Mouse (Mus musculus): ENCODE measurements around the gene Gm5157. TPM values are rescaled to one million over a fixed set of nuclear protein-coding genes. Genes with fewer than 3 reads are reported as not detected.
"Not testable (repeated sequence)": the region's sequence is repeated elsewhere in the genome, so short reads cannot be mapped to it uniquely, and the experiment has no call there.

The Gm5157 gene
- not detected in 2 replicates for polyA plus RNA-seq (2015; fragmentation: Nextera tagmentation; extraction: Ambion mirVana)

- 42% methylated on average over 1 of the region's 2 CpGs for WGBS
- not testable (repeated sequence) for H3K36me3 ChIP-seq; H3K4me2 ChIP-seq; H3K27me3 ChIP-seq; ATAC-seq (replicated peaks; ENCODE audit: insufficient number of reproducible peaks, insufficient read depth, low FRiP score, low read depth); H3K27ac ChIP-seq; H3K4me3 ChIP-seq; H3K9me3 ChIP-seq (replicated peaks); H3K4me1 ChIP-seq (replicated peaks); H3K9ac ChIP-seq
Measured at GRCm38 (mm10) chr7:21190323-21190722, at the start of gene Gm5157. Gene Gm5157, minus strand, starts transcription at chr7:21190423.

DNA sequence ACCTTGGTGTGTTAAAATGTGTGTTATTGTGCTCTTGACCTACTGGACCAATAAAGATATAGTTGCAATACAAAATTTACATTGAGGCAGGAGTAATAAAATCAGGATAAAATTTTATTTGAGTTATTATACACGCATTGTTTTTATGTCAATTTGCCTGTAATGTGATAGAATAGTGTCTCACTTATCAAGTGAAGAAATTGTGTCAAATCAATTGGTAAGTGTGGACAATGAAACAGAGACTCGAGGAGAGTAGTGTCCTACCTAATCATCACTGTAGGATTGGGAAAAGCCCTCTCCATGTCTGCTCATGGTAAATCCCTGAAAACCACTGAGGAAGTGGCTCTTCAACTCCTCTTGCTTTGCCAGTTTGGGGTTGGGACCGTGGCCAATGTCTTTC lies 28.3 kb downstream of the Gm5157 start, which contains the start of gene Vmn1r123:
TSS of gene Vmn1r123 (plus strand) at position 301 of the 400 bp plus-strand sequence.
- H3K4me2 ChIP-seq; H3K9ac ChIP-seq; H3K27ac ChIP-seq; ATAC-seq (replicated peaks; ENCODE audit: insufficient number of reproducible peaks, insufficient read depth, low FRiP score, low read depth); H3K4me1 ChIP-seq (replicated peaks); H3K9me3 ChIP-seq (replicated peaks); H3K36me3 ChIP-seq; H3K4me3 ChIP-seq; H3K27me3 ChIP-seq: not testable (repeated sequence)
- WGBS: 9% methylated on average over 1 of the region's 3 CpGs

Other genes with a start within 250 kb of the Gm5157 start
- not detected in 2 replicates for gene Vmn1r119, start 178.0 kb downstream of the Gm5157 start, polyA plus RNA-seq (2015; fragmentation: Nextera tagmentation; extraction: Ambion mirVana)
- gene Vmn1r120, start 136.6 kb downstream of the Gm5157 start, polyA plus RNA-seq (2015; fragmentation: Nextera tagmentation; extraction: Ambion mirVana): not detected in 2 replicates
- not detected in 2 replicates for gene Vmn1r121, start 91.9 kb downstream of the Gm5157 start, polyA plus RNA-seq (2015; fragmentation: Nextera tagmentation; extraction: Ambion mirVana)
- gene Vmn1r122, start 56.3 kb downstream of the Gm5157 start, polyA plus RNA-seq (2015; fragmentation: Nextera tagmentation; extraction: Ambion mirVana): not detected in 2 replicates
- gene Vmn1r123, start 28.2 kb downstream of the Gm5157 start, polyA plus RNA-seq (2015; fragmentation: Nextera tagmentation; extraction: Ambion mirVana): not detected in 2 replicates
- not detected in 2 replicates for gene Vmn1r124, start 70.2 kb upstream of the Gm5157 start, polyA plus RNA-seq (2015; fragmentation: Nextera tagmentation; extraction: Ambion mirVana)
- not detected in 2 replicates for gene Vmn1r125, start 81.8 kb upstream of the Gm5157 start, polyA plus RNA-seq (2015; fragmentation: Nextera tagmentation; extraction: Ambion mirVana)
- not detected in 2 replicates for gene Vmn1r126, start 111.0 kb upstream of the Gm5157 start, polyA plus RNA-seq (2015; fragmentation: Nextera tagmentation; extraction: Ambion mirVana)
- not detected in 2 replicates for gene Vmn1r127, start 129.4 kb upstream of the Gm5157 start, polyA plus RNA-seq (2015; fragmentation: Nextera tagmentation; extraction: Ambion mirVana)
- gene Vmn1r128, start 158.9 kb upstream of the Gm5157 start, polyA plus RNA-seq (2015; fragmentation: Nextera tagmentation; extraction: Ambion mirVana): not detected in 2 replicates
- not detected in 2 replicates for gene Vmn1r129, start 170.9 kb upstream of the Gm5157 start, polyA plus RNA-seq (2015; fragmentation: Nextera tagmentation; extraction: Ambion mirVana)
- not detected in 2 replicates for gene Gm6882, start 242.3 kb upstream of the Gm5157 start, polyA plus RNA-seq (2015; fragmentation: Nextera tagmentation; extraction: Ambion mirVana)